Mouse (Mus musculus): ENCODE results near the gene Tgm6. TPM values are rescaled to one million over a fixed set of nuclear protein-coding genes. Genes with fewer than 3 reads are reported as not detected.

The Tgm6 gene
- polyA plus RNA-seq, 1 experiment from 2014 or later = not detected

DNA sequence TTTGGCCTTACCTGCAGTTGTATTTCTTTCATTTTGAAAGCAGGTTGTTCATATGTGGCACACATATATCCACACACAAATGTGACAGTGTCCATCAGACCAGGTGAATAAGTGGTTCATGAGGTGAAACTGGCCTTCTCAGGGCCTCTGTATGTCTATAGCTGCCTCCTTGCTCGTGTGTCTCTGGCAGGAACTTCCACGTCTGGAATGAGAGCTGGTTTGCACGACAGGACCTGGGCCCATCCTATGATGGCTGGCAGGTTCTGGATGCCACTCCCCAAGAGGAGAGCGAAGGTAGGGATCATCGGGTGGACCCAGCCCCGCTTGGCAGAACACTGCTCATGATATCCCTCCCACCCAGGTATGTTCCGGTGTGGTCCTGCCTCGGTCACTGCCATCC is 30.8 kb downstream of the Tgm6 start:
- 83% methylated on average over 8 of the region's 8 CpGs for WGBS
- Histone ChIP-seq H3K9ac (ENCODE audit: low read length) (no peak overlapping the region), H3K27ac (ENCODE audit: low read length) (no peak overlapping the region), H3K36me3 (ENCODE audit: control insufficient read depth, insufficient read depth, low read length) (no peaks in the 10 kb centered on the region), H3K9me3 (replicated peaks; ENCODE audit: control insufficient read depth, low read length) (no peaks in the 10 kb centered on the region), H3K4me1 (ENCODE audit: control insufficient read depth, insufficient read depth, low read length) (no peaks in the 10 kb centered on the region), H3K27me3 (ENCODE audit: control insufficient read depth, insufficient read depth, low read length) (no peaks in the 10 kb centered on the region), H3K4me2 (ENCODE audit: low read depth, low read length) (no peak overlapping the region), H3K4me3 (replicated peaks; ENCODE audit: low read length) (no peak overlapping the region)
- ATAC-seq (ENCODE audit: insufficient read depth, low FRiP score) = no peak

GRCm38 (mm10) chr2:130144703-130145324 is 32.6 kb downstream of the Tgm6 start:
- Histone ChIP-seq H3K36me3 (ENCODE audit: control insufficient read depth, insufficient read depth, low read length) (no peaks in the 10 kb centered on the region), H3K4me3 (replicated peaks; ENCODE audit: low read length) (no peak overlapping the region), H3K27me3 (ENCODE audit: control insufficient read depth, insufficient read depth, low read length) (no peaks in the 10 kb centered on the region), H3K4me1 (ENCODE audit: control insufficient read depth, insufficient read depth, low read length) (no peaks in the 10 kb centered on the region), H3K9me3 (replicated peaks; ENCODE audit: control insufficient read depth, low read length) (no peaks in the 10 kb centered on the region), H3K9ac (ENCODE audit: low read length) (no peak overlapping the region), H3K27ac (ENCODE audit: low read length) (no peak overlapping the region), H3K4me2 (ENCODE audit: low read depth, low read length) (no peak overlapping the region)
- 82% methylated on average over 23 of the region's 23 CpGs for WGBS
- no peak for ATAC-seq (ENCODE audit: insufficient read depth, low FRiP score)

DNA sequence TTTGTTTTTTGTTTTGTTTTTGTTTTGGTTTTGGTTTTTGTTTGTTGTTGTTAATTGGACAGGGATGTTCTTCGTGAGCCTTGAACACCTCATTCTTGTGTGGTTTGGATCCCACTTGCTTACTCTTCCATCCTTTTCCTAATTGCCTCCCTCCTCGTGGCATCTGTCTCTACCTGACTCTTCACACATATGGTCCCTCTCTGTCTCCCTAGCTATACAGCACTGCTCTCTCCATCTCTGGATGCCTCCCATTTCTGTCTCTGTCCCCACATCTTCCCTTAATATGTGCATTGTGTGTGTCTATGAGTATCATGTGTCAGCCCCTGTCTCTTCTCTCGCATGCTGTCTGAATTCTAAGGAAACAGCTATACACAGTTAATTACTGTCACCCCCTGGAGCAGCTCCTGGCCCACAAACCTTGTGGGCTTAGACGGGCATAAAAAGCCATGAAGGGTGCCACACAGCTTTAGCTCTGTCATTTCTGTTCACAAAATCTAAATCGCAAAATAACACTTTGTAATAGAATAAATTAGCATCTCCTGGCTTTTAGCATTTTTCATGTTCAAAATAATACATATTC is 34.0 kb downstream of the Tgm6 start:
- Histone ChIP-seq H3K4me1 (ENCODE audit: control insufficient read depth, insufficient read depth, low read length) (no peaks in the 10 kb centered on the region), H3K27me3 (ENCODE audit: control insufficient read depth, insufficient read depth, low read length) (no peaks in the 10 kb centered on the region), H3K9ac (ENCODE audit: low read length) (no peak overlapping the region), H3K4me3 (replicated peaks; ENCODE audit: low read length) (no peak overlapping the region), H3K36me3 (ENCODE audit: control insufficient read depth, insufficient read depth, low read length) (no peaks in the 10 kb centered on the region), H3K9me3 (replicated peaks; ENCODE audit: control insufficient read depth, low read length) (no peaks in the 10 kb centered on the region), H3K4me2 (ENCODE audit: low read depth, low read length) (no peak overlapping the region), H3K27ac (ENCODE audit: low read length) (no peak overlapping the region)
- no peak for ATAC-seq (ENCODE audit: insufficient read depth, low FRiP score)
- WGBS = 76% methylated on average over 5 of the region's 5 CpGs

- H3K27me3 ChIP-seq (ENCODE audit: control insufficient read depth, insufficient read depth, low read length) = no peaks in the 10 kb centered on the region
- H3K36me3 ChIP-seq (ENCODE audit: control insufficient read depth, insufficient read depth, low read length) = no peaks in the 10 kb centered on the region
- H3K4me2 ChIP-seq (ENCODE audit: low read depth, low read length) = no peak overlapping the region
- no peak overlapping the region for H3K4me3 ChIP-seq (replicated peaks; ENCODE audit: low read length)
- no peaks in the 10 kb centered on the region for H3K9me3 ChIP-seq (replicated peaks; ENCODE audit: control insufficient read depth, low read length)
- no peak overlapping the region for H3K9ac ChIP-seq (ENCODE audit: low read length)
- no peak overlapping the region for H3K27ac ChIP-seq (ENCODE audit: low read length)
- no peak for ATAC-seq (ENCODE audit: insufficient read depth, low FRiP score)
- no peaks in the 10 kb centered on the region for H3K4me1 ChIP-seq (ENCODE audit: control insufficient read depth, insufficient read depth, low read length)
- WGBS = 88% methylated on average over 3 of the region's 3 CpGs
Observed at GRCm38 (mm10) chr2:130155171-130155570, 43.0 kb downstream of the Tgm6 start.

DNA sequence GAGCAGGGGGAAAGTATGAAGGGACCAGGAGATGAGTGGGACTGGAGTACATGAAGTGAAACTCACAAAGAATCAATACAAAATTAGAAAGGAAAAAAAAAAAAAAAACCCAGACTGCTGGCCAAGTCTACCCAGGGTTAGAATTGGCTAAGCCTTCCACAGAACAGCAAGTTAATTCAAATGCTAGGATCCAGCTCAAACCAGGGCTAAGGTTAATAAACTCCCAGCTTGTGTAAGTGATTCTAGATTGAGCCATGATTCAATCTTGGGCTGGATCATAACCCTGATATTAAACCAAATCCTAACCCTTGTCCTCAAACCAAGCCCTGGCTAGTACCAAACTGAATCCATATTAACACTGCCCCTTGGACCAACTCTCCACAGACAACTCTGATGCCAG is 43.6 kb downstream of the Tgm6 start:
- Histone ChIP-seq H3K36me3 (ENCODE audit: control insufficient read depth, insufficient read depth, low read length) (no peaks in the 10 kb centered on the region), H3K4me3 (replicated peaks; ENCODE audit: low read length) (no peak overlapping the region), H3K27me3 (ENCODE audit: control insufficient read depth, insufficient read depth, low read length) (no peaks in the 10 kb centered on the region), H3K9me3 (replicated peaks; ENCODE audit: control insufficient read depth, low read length) (no peaks in the 10 kb centered on the region), H3K9ac (ENCODE audit: low read length) (no peak overlapping the region), H3K27ac (ENCODE audit: low read length) (no peak overlapping the region), H3K4me2 (ENCODE audit: low read depth, low read length) (no peak overlapping the region), H3K4me1 (ENCODE audit: control insufficient read depth, insufficient read depth, low read length) (no peaks in the 10 kb centered on the region)
- ATAC-seq (ENCODE audit: insufficient read depth, low FRiP score) = no peak

DNA sequence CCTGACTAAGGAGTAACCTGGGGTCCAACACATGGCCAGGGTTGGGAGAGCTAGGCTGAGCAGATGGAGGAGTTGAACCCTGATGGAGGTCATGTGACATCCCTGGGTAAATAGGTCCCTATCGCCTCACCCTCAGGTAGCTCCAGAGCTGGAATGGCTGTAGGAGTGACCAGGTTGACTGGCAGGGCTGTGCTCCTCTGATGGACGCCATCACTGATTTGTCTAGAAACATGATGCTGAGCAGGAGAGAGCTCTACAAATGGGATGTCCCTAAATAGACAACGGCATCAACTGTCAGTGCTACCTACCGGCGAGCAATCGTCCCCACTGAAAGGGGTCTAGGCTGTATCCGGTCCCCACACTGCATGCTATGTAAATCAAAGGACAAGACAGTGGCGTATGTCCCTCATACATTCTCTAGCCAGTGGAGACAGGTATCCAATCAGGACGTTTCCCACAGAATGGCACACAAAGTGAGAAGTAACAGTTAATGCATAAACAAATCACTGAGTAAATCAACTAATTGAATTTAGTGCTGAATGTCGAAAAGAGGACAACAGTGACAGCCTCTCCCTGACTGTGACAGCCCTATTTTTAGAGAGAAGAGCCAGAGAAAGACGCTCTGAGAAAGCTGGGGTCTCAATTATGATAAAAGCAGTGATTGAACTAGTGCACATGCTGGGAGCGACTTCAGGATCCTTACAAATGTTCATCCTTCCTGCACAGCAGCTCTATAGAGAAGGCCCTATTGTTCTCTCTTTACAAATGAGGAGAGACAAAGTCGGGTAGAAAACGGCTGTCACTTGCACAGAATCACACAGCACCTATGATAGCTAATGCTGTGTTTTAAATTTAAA is 45.2 kb downstream of the Tgm6 start:
- Histone ChIP-seq H3K36me3 (ENCODE audit: control insufficient read depth, insufficient read depth, low read length) (no peaks in the 10 kb centered on the region), H3K4me3 (replicated peaks; ENCODE audit: low read length) (no peak overlapping the region), H3K27me3 (ENCODE audit: control insufficient read depth, insufficient read depth, low read length) (no peaks in the 10 kb centered on the region), H3K4me2 (ENCODE audit: low read depth, low read length) (no peak overlapping the region), H3K9me3 (replicated peaks; ENCODE audit: control insufficient read depth, low read length) (no peaks in the 10 kb centered on the region), H3K27ac (ENCODE audit: low read length) (no peak overlapping the region), H3K4me1 (ENCODE audit: control insufficient read depth, insufficient read depth, low read length) (no peaks in the 10 kb centered on the region), H3K9ac (ENCODE audit: low read length) (no peak overlapping the region)
- no peak for ATAC-seq (ENCODE audit: insufficient read depth, low FRiP score)
- 74% methylated on average over 14 of the region's 14 CpGs for WGBS

DNA sequence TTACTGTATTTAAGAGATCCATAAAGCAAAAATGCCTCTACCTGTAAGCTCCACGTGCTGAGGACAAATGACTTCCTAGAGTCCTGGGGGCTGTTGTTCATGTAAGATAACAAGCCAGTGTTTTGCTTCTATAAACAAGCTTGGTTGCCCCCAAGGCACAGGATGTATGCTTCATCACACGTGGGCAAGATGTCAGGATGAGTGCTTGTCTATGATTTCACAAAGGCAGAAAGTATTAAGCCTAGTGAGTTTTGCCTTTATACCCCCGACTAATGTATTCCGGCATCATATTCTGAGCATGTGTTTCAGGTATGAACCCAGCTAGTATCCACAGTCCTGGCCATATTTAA is 45.8 kb downstream of the Tgm6 start:
- Histone ChIP-seq H3K27ac (ENCODE audit: low read length) (no peak overlapping the region), H3K4me1 (ENCODE audit: control insufficient read depth, insufficient read depth, low read length) (no peaks in the 10 kb centered on the region), H3K36me3 (ENCODE audit: control insufficient read depth, insufficient read depth, low read length) (no peaks in the 10 kb centered on the region), H3K27me3 (ENCODE audit: control insufficient read depth, insufficient read depth, low read length) (no peaks in the 10 kb centered on the region), H3K9me3 (replicated peaks; ENCODE audit: control insufficient read depth, low read length) (no peaks in the 10 kb centered on the region), H3K4me2 (ENCODE audit: low read depth, low read length) (no peak overlapping the region), H3K4me3 (replicated peaks; ENCODE audit: low read length) (no peak overlapping the region), H3K9ac (ENCODE audit: low read length) (no peak overlapping the region)
- ATAC-seq (ENCODE audit: insufficient read depth, low FRiP score) = no peak
- WGBS = 59% methylated on average over 4 of the region's 4 CpGs

- WGBS = 67% methylated on average over 5 of the region's 5 CpGs
- Histone ChIP-seq H3K9ac (ENCODE audit: low read length) (no peak overlapping the region), H3K27me3 (ENCODE audit: control insufficient read depth, insufficient read depth, low read length) (no peaks in the 10 kb centered on the region), H3K4me2 (ENCODE audit: low read depth, low read length) (no peak overlapping the region), H3K9me3 (replicated peaks; ENCODE audit: control insufficient read depth, low read length) (no peaks in the 10 kb centered on the region), H3K27ac (ENCODE audit: low read length) (no peak overlapping the region), H3K4me1 (ENCODE audit: control insufficient read depth, insufficient read depth, low read length) (no peaks in the 10 kb centered on the region), H3K4me3 (replicated peaks; ENCODE audit: low read length) (no peak overlapping the region), H3K36me3 (ENCODE audit: control insufficient read depth, insufficient read depth, low read length) (no peaks in the 10 kb centered on the region)
- no peak for ATAC-seq (ENCODE audit: insufficient read depth, low FRiP score)
Observed at GRCm38 (mm10) chr2:130162701-130163100, 50.5 kb downstream of the Tgm6 start.
